Mouse (Mus musculus): ENCODE measurements around the gene Pip4k2b.
"Not testable (repeated sequence)": the region's sequence is repeated elsewhere in the genome, so short reads cannot be mapped to it uniquely, and the experiment has no call there.

Gene Pip4k2b

GRCm38 (mm10) chr11:97714784-97715760 lies 29.4 kb downstream of the Pip4k2b start:
- no peak for DNase-seq (ENCODE audit: low read depth, low spot score)

GRCm38 (mm10) chr11:97714356-97714755 lies 30.1 kb downstream of the Pip4k2b start:
- no peak for DNase-seq (ENCODE audit: low read depth, low spot score)

- DNase-seq (ENCODE audit: low read depth, low spot score), result no peak
Observed at GRCm38 (mm10) chr11:97713896-97714295, 30.6 kb downstream of the Pip4k2b start.

- DNase-seq (ENCODE audit: low read depth, low spot score), result no peak
Observed at GRCm38 (mm10) chr11:97712286-97712685, 32.2 kb downstream of the Pip4k2b start.

- DNase-seq (ENCODE audit: low read depth, low spot score), result no peak
Observed at GRCm38 (mm10) chr11:97711200-97711900, 33.2 kb downstream of the Pip4k2b start.

- not testable (repeated sequence) for DNase-seq (ENCODE audit: low read depth, low spot score)
Observed at GRCm38 (mm10) chr11:97710067-97710466, 34.4 kb downstream of the Pip4k2b start.

- peak; percentile 100 for DNase-seq (ENCODE audit: low read depth, low spot score)
Observed at GRCm38 (mm10) chr11:97703039-97703826, 41.3 kb downstream of the Pip4k2b start, which contains the start of gene Psmb3. Psmb3 (plus strand) TSS chr11:97703399.

- peak; percentile 69 for DNase-seq (ENCODE audit: low read depth, low spot score)
Observed at GRCm38 (mm10) chr11:97702393-97702745, 42.1 kb downstream of the Pip4k2b start.

GRCm38 (mm10) chr11:97701581-97702392 lies 42.7 kb downstream of the Pip4k2b start:
- no peak for DNase-seq (ENCODE audit: low read depth, low spot score)

- DNase-seq (ENCODE audit: low read depth, low spot score), result no peak
Observed at GRCm38 (mm10) chr11:97700746-97701580, 43.5 kb downstream of the Pip4k2b start.

- DNase-seq (ENCODE audit: low read depth, low spot score), result no peak
Observed at GRCm38 (mm10) chr11:97700003-97700745, 44.3 kb downstream of the Pip4k2b start, which contains the start of gene Pcgf2. Pcgf2 (minus strand) TSS chr11:97700497.

GRCm38 (mm10) chr11:97699626-97700002 lies 44.9 kb downstream of the Pip4k2b start:
- peak; percentile 42 for DNase-seq (ENCODE audit: low read depth, low spot score)

GRCm38 (mm10) chr11:97698741-97699611 lies 45.5 kb downstream of the Pip4k2b start:
- DNase-seq (ENCODE audit: low read depth, low spot score), result no peak

- DNase-seq (ENCODE audit: low read depth, low spot score), result no peak
Observed at GRCm38 (mm10) chr11:97697891-97698529, 46.5 kb downstream of the Pip4k2b start.

- no peak for DNase-seq (ENCODE audit: low read depth, low spot score)
Observed at GRCm38 (mm10) chr11:97697199-97697890, 47.2 kb downstream of the Pip4k2b start.

- DNase-seq (ENCODE audit: low read depth, low spot score), result no peak
Observed at GRCm38 (mm10) chr11:97696669-97697068, 47.8 kb downstream of the Pip4k2b start.
